Comparison of ENCODE assay signal across 13 mouse cellular contexts in the genomic region with DNA sequence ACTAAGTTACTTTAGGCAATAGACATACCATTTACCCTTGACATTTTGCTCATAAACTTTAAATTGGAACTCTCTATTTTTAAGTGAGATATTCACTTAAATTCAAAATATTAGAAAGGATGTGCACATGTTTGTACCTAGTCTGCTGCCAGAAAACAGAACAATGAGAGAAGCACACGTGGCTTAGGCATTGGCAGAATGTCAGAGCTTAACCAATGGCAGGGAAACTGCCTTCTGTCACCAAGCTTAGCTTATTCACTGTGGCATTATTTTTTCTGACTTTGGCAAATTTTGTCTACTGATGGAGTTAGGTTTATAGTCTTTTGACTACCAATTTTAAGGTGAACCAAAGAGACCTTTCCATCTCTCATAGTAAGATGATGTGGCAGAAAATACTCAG. TPM values are rescaled to one million over a fixed set of nuclear protein-coding genes. Genes with fewer than 3 reads are reported as not detected.
DNase-seq lines count a peak whose midpoint lies in the region.
"Had no signal": no experiment of that assay in that cellular context is flagged by ENCODE, and none has a peak within 500 bp of the region (broad histone marks: within the 10 kb centered on the region; RNA-seq: fewer than 3 reads in every experiment).

No protein-coding gene starts in this region.

- DNase-seq in left cerebral cortex, postnatal 4 days = peak; percentile 18
- DNase-seq in left cerebral cortex, postnatal 36 days (ENCODE audit: low spot score in 2 of 2) = no peak
- DNase-seq in cerebellum, adult 18-20 months = peak; percentile 48 to 61
- peak; percentile 37 to 59 for DNase-seq in cerebellum, postnatal 25 days
- DNase-seq in layer of hippocampus, postnatal 36 days = peak; percentile 20 to 40
- DNase-seq in kidney, postnatal 10 days = no peak
- no peak for DNase-seq in c-Kit-positive CD71-positive TER-119-positive erythroid progenitor cells, embryonic 14.5 days (ENCODE audit: low spot score)
- DNase-seq: adrenal gland, adult 8-10 months; lung, postnatal 4 days; thymus, postnatal 36 days had no signal

- intact Hi-C loops in left cerebral cortex, postnatal 4 days (cut with DNase I) = no loop called here
- intact Hi-C loops in left cerebral cortex, postnatal 36 days (cut with DNase I) = no loop called here

RNA-seq across cellular contexts. Expression of a gene that starts 31.4 kb away (rescaled TPM):
- total RNA-seq in left cerebral cortex, postnatal 4 days (2021) = 10 to 100 TPM; 10.4 to 11.0 TPM
- 10 to 100 TPM in 1 of 2 experiments, 1 to 10 TPM in 1; 9.5 to 11.3 TPM for total RNA-seq in left cerebral cortex, postnatal 36 days (2021)
- total RNA-seq in layer of hippocampus, postnatal 36 days (2021) = 10 to 100 TPM in 1 of 2 experiments, 1 to 10 TPM in 1; 9.0 to 14.7 TPM
- total RNA-seq: gastrocnemius, adult 18-20 months; heart, postnatal 25 days; monocyte, adult 5-6 weeks had no signal

Comparison
In these comparisons a context has a peak if more than half of its experiments do, and no peak if none do; other contexts are left out.
1. DNase-seq: peak in left cerebral cortex, postnatal 4 days (single experiment), cerebellum, adult 18-20 months (2 of 2), cerebellum, postnatal 25 days (2 of 2) and layer of hippocampus, postnatal 36 days (2 of 2); none in left cerebral cortex, postnatal 36 days (0 of 2), kidney, postnatal 10 days (single experiment) and c-Kit-positive CD71-positive TER-119-positive erythroid progenitor cells, embryonic 14.5 days (single experiment).